Mouse (Mus musculus) liver, postnatal 0 days (tissue): ENCODE data around the gene Fto. TPM values are rescaled to one million over a fixed set of nuclear protein-coding genes. Genes with fewer than 3 reads are reported as not detected.

Experiments used
- ATAC-seq: fragments of 200-750 bp; cut with Nextera tagmentation; 2 replicates; pipeline ENCODE4 v1.8.0; 2017; ENCODE audit warnings: mild to moderate bottlenecking, moderate library complexity
- DNase-seq: peaks from one replicate; pipeline ENCODE4 v3.0.0-alpha.2; 2016
- H3K27ac ChIP-seq: fragments of 300-500 bp; sonication (generic); 2 replicates; pipeline ENCODE4 v1.5.1; 2014; ENCODE audit warnings: antibody characterized with exemption, moderate library complexity, mild to moderate bottlenecking, low read depth
- H3K27me3 ChIP-seq: fragments of 300-500 bp; sonication (generic); 2 replicates; pipeline ENCODE4 v1.6.1; 2014; ENCODE audit warnings: low read length, control low read depth, mixed read lengths; ENCODE audit not compliant: insufficient read depth
- H3K36me3 ChIP-seq: fragments of 300-500 bp; sonication (generic); replicated peaks from 2 replicates; pipeline ENCODE4 v1.6.1; 2014; ENCODE audit warnings: mild to moderate bottlenecking, control low read depth, low read length, moderate library complexity, mixed read lengths; ENCODE audit not compliant: insufficient read depth
- H3K4me1 ChIP-seq: fragments of 300-500 bp; sonication (generic); 2 replicates; pipeline ENCODE4 v1.6.1; 2014; ENCODE audit warnings: antibody characterized with exemption, mild to moderate bottlenecking, control low read depth; ENCODE audit not compliant: insufficient read depth
- H3K4me2 ChIP-seq: fragments of 300-500 bp; sonication (generic); 2 replicates; pipeline ENCODE4 v1.6.1; 2014; ENCODE audit warnings: low read depth, mild to moderate bottlenecking, low read length, moderate library complexity, mixed read lengths
- H3K4me3 ChIP-seq: fragments of 300-500 bp; sonication (generic); 2 replicates; pipeline ENCODE4 v1.5.1; 2014; ENCODE audit warnings: low read depth, low read length
- H3K9ac ChIP-seq: fragments of 300-500 bp; sonication (generic); replicated peaks from 2 replicates; pipeline ENCODE4 v1.6.1; 2014; ENCODE audit warnings: mild to moderate bottlenecking, moderate library complexity
- H3K9me3 ChIP-seq: fragments of 300-500 bp; sonication (generic); 2 replicates; pipeline ENCODE4 v1.6.1; 2016; ENCODE audit warnings: mild to moderate bottlenecking, control low read depth, low read length, mixed read lengths
- CTCF ChIP-seq: sonication (generic); IDR thresholded peaks from 2 replicates; pipeline ENCODE4 v1.5.1; 2016; ENCODE audit warnings: antibody characterized with exemption, low read depth
- EP300 ChIP-seq: IDR thresholded peaks from 2 replicates; pipeline ENCODE4 v1.6.1; 2016; ENCODE audit warnings: antibody characterized with exemption, low read depth, mild to moderate bottlenecking
- WGBS: fragments of 180-500 bp; shearing (Covaris S2); extraction: QIAGEN DNeasy Blood & Tissue Kit; methylation state at CpG from one replicate; pipeline ENCODE4 v1.1.7; 2014; ENCODE audit not compliant: insufficient replicate concordance; 5-methylcytosine and 5-hydroxymethylcytosine counted together
- polyA plus RNA-seq: library from polyadenylated mRNA; unstranded; fragments of >200 nt; fragmentation: Nextera tagmentation; extraction: Ambion mirVana; gene quantifications from 2 replicates; pipeline ENCODE4 v1.2.1, GENCODE M21; 2015

Gene Fto
- polyA plus RNA-seq, 1 experiment from 2014 or later: 10.8 TPM

GRCm38 (mm10) chr8:91327471-91328205 lies 14.3 kb downstream of the Fto start:
- no peak overlapping the region for H3K9ac ChIP-seq
- H3K4me1 ChIP-seq: peaks cover 16% of the 10 kb centered on the region
- WGBS: 81% methylated on average over 11 of the region's 11 CpGs
- TF ChIP-seq EP300: no peak
- no peak for TF ChIP-seq CTCF
- no peaks in the 10 kb centered on the region for H3K27me3 ChIP-seq
- H3K36me3 ChIP-seq: no peaks in the 10 kb centered on the region
- H3K4me2 ChIP-seq: no peak overlapping the region
- ATAC-seq: no peak
- H3K9me3 ChIP-seq: no peaks in the 10 kb centered on the region
- H3K4me3 ChIP-seq: no peak overlapping the region
- no peak for DNase-seq
- no peak overlapping the region for H3K27ac ChIP-seq

DNA sequence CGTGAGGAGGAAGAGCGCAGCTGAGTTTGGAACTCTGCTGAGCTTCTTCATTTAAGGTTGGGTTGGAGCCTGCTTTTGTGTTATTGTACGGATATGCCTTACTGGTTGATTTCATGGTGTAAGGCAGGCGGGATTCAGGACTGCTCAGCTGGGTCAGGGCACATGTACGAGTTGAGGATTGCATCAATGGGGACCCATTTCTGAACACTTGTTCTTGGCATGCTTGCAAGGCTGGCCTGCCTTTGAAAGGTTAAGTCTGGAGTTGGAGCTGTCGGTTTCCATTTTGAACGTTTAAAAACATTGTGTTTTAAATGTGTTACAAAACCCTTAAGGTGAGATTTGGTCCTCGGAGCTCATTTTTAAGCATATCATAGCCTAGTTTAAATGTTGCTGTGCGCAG lies 15.7 kb downstream of the Fto start:
- H3K36me3 ChIP-seq: no peaks in the 10 kb centered on the region
- H3K4me1 ChIP-seq: peaks cover 16% of the 10 kb centered on the region
- DNase-seq (no peak), ATAC-seq (no peak)
- H3K9ac ChIP-seq: no peak overlapping the region; the same call in 1 of the 2 replicates
- no peak for TF ChIP-seq CTCF
- no peak for TF ChIP-seq EP300
- H3K27me3 ChIP-seq: no peaks in the 10 kb centered on the region
- H3K27ac ChIP-seq: peak overlapping the region; percentile 75
- WGBS: 68% methylated on average over 9 of the region's 9 CpGs
- H3K4me3 ChIP-seq: no peak overlapping the region
- no peak overlapping the region for H3K4me2 ChIP-seq
- H3K9me3 ChIP-seq: no peaks in the 10 kb centered on the region

DNA sequence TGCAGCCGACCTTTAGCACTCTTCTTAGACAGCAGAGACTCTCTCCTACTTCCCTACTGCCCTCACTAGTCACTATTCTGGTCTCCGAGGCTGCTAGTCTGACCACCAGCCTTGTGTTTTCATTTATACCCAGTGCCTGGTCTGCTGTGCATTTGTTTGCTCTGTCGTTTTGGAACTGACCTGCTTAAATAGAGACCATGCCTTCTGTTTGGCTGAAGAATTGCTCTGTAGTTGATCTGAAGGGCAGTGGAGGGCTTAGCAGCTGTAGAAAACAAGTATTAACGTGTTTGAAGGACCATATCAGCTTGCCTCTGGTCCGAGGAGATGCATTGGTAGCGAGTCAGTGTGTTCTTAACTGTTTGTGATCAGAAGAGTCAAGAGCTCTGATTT lies 16.1 kb downstream of the Fto start:
- TF ChIP-seq EP300: no peak
- no peak for TF ChIP-seq CTCF
- Histone ChIP-seq H3K27ac (peak overlapping the region; percentile 75), H3K9ac (no peak overlapping the region; the same call in 1 of the 2 replicates), H3K36me3 (no peaks in the 10 kb centered on the region), H3K27me3 (no peaks in the 10 kb centered on the region), H3K4me2 (no peak overlapping the region), H3K4me1 (peaks cover 14% of the 10 kb centered on the region), H3K9me3 (no peaks in the 10 kb centered on the region), H3K4me3 (no peak overlapping the region)
- 40% methylated on average over 6 of the region's 6 CpGs for WGBS
- DNase-seq (no peak), ATAC-seq (no peak)

DNA sequence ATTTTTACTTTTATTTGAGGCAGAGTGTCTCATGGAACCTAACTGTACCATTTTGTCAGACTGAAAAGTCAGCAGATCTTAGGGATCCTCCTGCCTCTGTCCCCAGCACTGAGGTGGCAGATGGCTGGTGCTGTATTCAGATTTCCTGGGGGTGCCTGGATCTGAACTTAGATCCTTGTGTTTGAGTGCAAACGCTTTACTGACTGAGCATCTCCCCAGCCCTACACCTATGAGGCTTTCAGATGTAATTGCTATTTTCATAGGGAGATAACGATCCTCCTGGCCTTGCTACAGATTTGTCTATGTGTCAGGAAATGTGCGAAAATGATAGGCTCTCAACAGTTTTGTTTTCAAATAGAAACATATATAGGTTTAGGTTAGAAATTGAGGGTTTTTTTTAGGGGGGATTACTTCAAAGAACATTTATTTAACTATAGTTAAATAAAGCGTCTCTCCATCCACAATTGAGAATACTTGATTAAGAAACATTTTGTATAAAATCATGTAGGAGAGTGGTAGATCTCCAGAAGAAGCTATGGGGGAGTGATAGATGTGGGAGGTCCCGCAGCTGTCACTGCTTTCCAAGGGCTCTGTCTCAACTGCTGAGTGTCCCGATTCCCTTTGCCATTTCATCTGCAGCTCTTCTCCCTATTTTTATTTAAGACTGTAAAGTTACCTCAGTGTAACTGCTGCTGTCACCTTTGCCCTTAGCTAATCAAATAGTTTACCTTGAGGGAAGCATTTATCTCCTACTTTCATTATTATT lies 25.2 kb downstream of the Fto start:
- Histone ChIP-seq H3K4me3 (no peak overlapping the region), H3K4me1 (peaks cover 9% of the 10 kb centered on the region), H3K4me2 (no peak overlapping the region), H3K36me3 (no peaks in the 10 kb centered on the region), H3K9me3 (no peaks in the 10 kb centered on the region), H3K9ac (no peak overlapping the region), H3K27ac (0 out of 2 replicates have a peak overlapping the region, but pooled peaks have one; percentile 49), H3K27me3 (no peaks in the 10 kb centered on the region)
- 77% methylated on average over 6 of the region's 6 CpGs for WGBS
- ATAC-seq (no peak), DNase-seq (no peak)
- TF ChIP-seq CTCF (no peak), EP300 (no peak)

DNA sequence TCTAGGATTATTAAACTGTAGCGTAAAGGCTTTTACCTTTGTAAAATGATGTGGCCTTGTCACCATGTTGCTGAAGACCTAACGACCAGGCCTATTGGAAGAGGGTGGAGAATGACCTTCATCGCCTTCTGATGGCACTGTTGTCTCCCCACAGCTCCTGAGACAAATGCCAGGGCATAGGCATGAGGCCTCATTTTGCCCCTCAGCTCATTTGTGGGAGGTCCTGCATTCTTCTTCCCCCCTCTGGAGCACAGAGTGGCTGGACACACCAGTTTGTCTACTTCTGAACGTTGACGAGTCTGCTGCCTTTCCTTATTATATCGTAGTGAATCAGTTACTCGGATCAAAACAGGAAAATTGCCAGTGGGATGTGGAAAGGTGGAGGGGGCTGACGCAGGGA lies 26.3 kb downstream of the Fto start:
- DNase-seq (no peak), ATAC-seq (no peak)
- Histone ChIP-seq H3K9me3 (no peaks in the 10 kb centered on the region), H3K36me3 (no peaks in the 10 kb centered on the region), H3K4me3 (no peak overlapping the region), H3K4me1 (peaks cover 9% of the 10 kb centered on the region), H3K9ac (no peak overlapping the region), H3K27me3 (no peaks in the 10 kb centered on the region), H3K4me2 (no peak overlapping the region), H3K27ac (no peak overlapping the region)
- 89% methylated on average over 8 of the region's 8 CpGs for WGBS
- TF ChIP-seq CTCF (no peak), EP300 (no peak)

GRCm38 (mm10) chr8:91340746-91341145 lies 27.4 kb downstream of the Fto start:
- H3K4me1 ChIP-seq: peaks cover 9% of the 10 kb centered on the region
- H3K4me3 ChIP-seq: no peak overlapping the region
- ATAC-seq (no peak), DNase-seq (no peak)
- H3K9ac ChIP-seq: no peak overlapping the region
- H3K27me3 ChIP-seq: no peaks in the 10 kb centered on the region
- H3K27ac ChIP-seq: no peak overlapping the region
- no peaks in the 10 kb centered on the region for H3K36me3 ChIP-seq
- TF ChIP-seq CTCF (no peak), EP300 (no peak)
- WGBS: 64% methylated on average over 1 of the region's 1 CpGs
- H3K4me2 ChIP-seq: no peak overlapping the region
- H3K9me3 ChIP-seq: no peaks in the 10 kb centered on the region
